Mouse (Mus musculus) lung, postnatal 10 days (tissue): ENCODE data around the gene Cpvl.

Experiments
- DNase-seq: peaks from one replicate; pipeline ENCODE4 v3.0.0; 2021

Gene Cpvl

GRCm38 (mm10) chr6:53978571-53978970 is at the start of gene Cpvl:
Gene Cpvl, minus strand, starts transcription at chr6:53978671.
- DNase-seq, result no peak

GRCm38 (mm10) chr6:54023846-54024245 is 45.4 kb upstream of the Cpvl start:
- no peak for DNase-seq

- DNase-seq, result peak; percentile 65
Measured at GRCm38 (mm10) chr6:54021123-54021789, 42.8 kb upstream of the Cpvl start.

GRCm38 (mm10) chr6:54018861-54019260 is 40.4 kb upstream of the Cpvl start:
- DNase-seq, result peak; percentile 87

GRCm38 (mm10) chr6:54018038-54018437 is 39.6 kb upstream of the Cpvl start:
- peak; percentile 18 for DNase-seq

GRCm38 (mm10) chr6:54012163-54012562 is 33.7 kb upstream of the Cpvl start:
- no peak for DNase-seq

GRCm38 (mm10) chr6:54010362-54010761 is 31.9 kb upstream of the Cpvl start:
- no peak for DNase-seq

GRCm38 (mm10) chr6:54009293-54009692 is 30.8 kb upstream of the Cpvl start:
- no peak for DNase-seq

GRCm38 (mm10) chr6:54008448-54009120 is 30.1 kb upstream of the Cpvl start:
- DNase-seq, result no peak

- DNase-seq, result no peak
Measured at GRCm38 (mm10) chr6:54005302-54005701, 26.8 kb upstream of the Cpvl start.

- DNase-seq, result no peak
Measured at GRCm38 (mm10) chr6:53996226-53996955, 17.9 kb upstream of the Cpvl start.

GRCm38 (mm10) chr6:53995519-53995918 is 17.0 kb upstream of the Cpvl start:
- peak; percentile 57 for DNase-seq

- peak; percentile 21 for DNase-seq
Measured at GRCm38 (mm10) chr6:53992386-53992785, 13.9 kb upstream of the Cpvl start.

GRCm38 (mm10) chr6:53987235-53987634 is 8.8 kb upstream of the Cpvl start:
- no peak for DNase-seq

- no peak for DNase-seq
Measured at GRCm38 (mm10) chr6:53986273-53986985, 8.0 kb upstream of the Cpvl start.

- no peak for DNase-seq
Measured at GRCm38 (mm10) chr6:53983820-53984219, 5.3 kb upstream of the Cpvl start.

GRCm38 (mm10) chr6:53982612-53983011 is 4.1 kb upstream of the Cpvl start:
- DNase-seq, result peak; percentile 55

- no peak for DNase-seq
Measured at GRCm38 (mm10) chr6:53982047-53982600, 3.7 kb upstream of the Cpvl start.

- no peak for DNase-seq
Measured at GRCm38 (mm10) chr6:53980817-53981480, 2.5 kb upstream of the Cpvl start.

GRCm38 (mm10) chr6:53974040-53974439 is 4.4 kb downstream of the Cpvl start:
- no peak for DNase-seq

- DNase-seq, result peak; percentile 93
Measured at GRCm38 (mm10) chr6:53973468-53973867, 5.0 kb downstream of the Cpvl start.

- no peak for DNase-seq
Measured at GRCm38 (mm10) chr6:53972238-53972743, 6.2 kb downstream of the Cpvl start.
